Mouse (Mus musculus) midbrain, postnatal 0 days (tissue): Measurements from ENCODE around the gene Cntrob. TPM values are rescaled to one million over a fixed set of nuclear protein-coding genes. Genes with fewer than 3 reads are reported as not detected.
"Not testable (repeated sequence)": the region's sequence is repeated elsewhere in the genome, so short reads cannot be mapped to it uniquely, and the experiment has no call there.

ENCODE experiments used
- ATAC-seq: fragments of 200-750 bp; cut with Nextera tagmentation; 2 replicates; pipeline ENCODE4 v1.8.0; 2017; ENCODE audit warnings: moderate number of reproducible peaks, mild to moderate bottlenecking, moderate TSS enrichment, moderate library complexity; ENCODE audit not compliant: low FRiP score
- DNase-seq: peaks from one replicate; pipeline ENCODE4 v3.0.0-alpha.2; 2015; ENCODE audit warnings: low spot score
- H3K27ac ChIP-seq: fragments of 300-500 bp; sonication (generic); 2 replicates; pipeline ENCODE4 v1.5.1; 2014; ENCODE audit warnings: low read depth, mild to moderate bottlenecking, low read length, mixed read lengths
- H3K27me3 ChIP-seq: fragments of 300-500 bp; sonication (generic); 2 replicates; pipeline ENCODE4 v1.6.1; 2014; ENCODE audit warnings: low read length, control low read depth, mixed read lengths; ENCODE audit not compliant: insufficient read depth
- H3K36me3 ChIP-seq: fragments of 300-500 bp; sonication (generic); 2 replicates; pipeline ENCODE4 v1.6.1; 2014; ENCODE audit warnings: low read length, control low read depth, mixed read lengths; ENCODE audit not compliant: insufficient read depth
- H3K4me1 ChIP-seq: fragments of 300-500 bp; sonication (generic); 2 replicates; pipeline ENCODE4 v1.6.1; 2014; ENCODE audit warnings: mild to moderate bottlenecking, control low read depth, antibody characterized with exemption, low read length, mixed read lengths; ENCODE audit not compliant: insufficient read depth
- H3K4me2 ChIP-seq: fragments of 300-500 bp; sonication (generic); 2 replicates; pipeline ENCODE4 v1.6.1; 2014; ENCODE audit warnings: low read depth, mild to moderate bottlenecking, low read length, mixed read lengths; ENCODE audit not compliant: poor library complexity, severe bottlenecking
- H3K4me3 ChIP-seq: fragments of 300-500 bp; sonication (generic); 2 replicates; pipeline ENCODE4 v1.5.1; 2014; ENCODE audit warnings: low read depth, mild to moderate bottlenecking, low read length, moderate library complexity
- H3K9ac ChIP-seq: fragments of 300-500 bp; sonication (generic); replicated peaks from 2 replicates; pipeline ENCODE4 v1.6.1; 2014; ENCODE audit warnings: mild to moderate bottlenecking, low read length, moderate library complexity, mixed read lengths; ENCODE audit not compliant: poor library complexity, severe bottlenecking
- H3K9me3 ChIP-seq: fragments of 300-500 bp; sonication (generic); 2 replicates; pipeline ENCODE4 v1.6.1; 2016; ENCODE audit warnings: low read length, control low read depth
- CTCF ChIP-seq: IDR thresholded peaks from 2 replicates; pipeline ENCODE4 v1.5.1; 2016; ENCODE audit warnings: antibody characterized with exemption, mild to moderate bottlenecking
- WGBS: fragments of 180-500 bp; shearing (Covaris S2); extraction: QIAGEN DNeasy Blood & Tissue Kit; methylation state at CpG from one replicate; pipeline ENCODE4 v1.1.7; 2014; 5-methylcytosine and 5-hydroxymethylcytosine counted together
- polyA plus RNA-seq: library from polyadenylated mRNA; unstranded; fragments of >200 nt; fragmentation: Nextera tagmentation; extraction: Ambion mirVana; gene quantifications from 2 replicates; pipeline ENCODE4 v1.2.1, GENCODE M21; 2015
- total RNA-seq: library from RNA; depleted of rRNA; stranded (reverse); fragments of >200 nt; gene quantifications from 2 replicates; pipeline ENCODE4 v1.2.3, GENCODE M21; 2014

Cntrob gene
- total and polyA plus RNA-seq, 2 experiments from 2014 or later, result 13.6 to 16.2 TPM

GRCm38 (mm10) chr11:69322010-69322409 lies 1.6 kb downstream of the Cntrob start:
- peak; percentile 55 for DNase-seq
- peak overlapping the region; percentile 75; the same call in 1 of the 2 replicates for H3K9ac ChIP-seq
- peaks cover 19% of the 10 kb centered on the region; the same call in 1 of the 2 replicates for H3K4me1 ChIP-seq
- 53% methylated on average over 6 of the region's 6 CpGs for WGBS
- H3K4me3 ChIP-seq, result peak overlapping the region; percentile 60; the same call in 1 of the 2 replicates
- no peaks in the 10 kb centered on the region for H3K9me3 ChIP-seq
- ATAC-seq, result no peak
- no peak overlapping the region for H3K27ac ChIP-seq
- H3K36me3 ChIP-seq, result peaks cover 10% of the 10 kb centered on the region; the same call in 1 of the 2 replicates
- H3K27me3 ChIP-seq, result no peaks in the 10 kb centered on the region
- peak overlapping the region; percentile 84 for H3K4me2 ChIP-seq
- no peak for TF ChIP-seq CTCF

GRCm38 (mm10) chr11:69321580-69321979 lies 2.0 kb downstream of the Cntrob start:
- DNase-seq, result no peak
- Histone ChIP-seq H3K27ac (no peak overlapping the region), H3K36me3 (peaks cover 10% of the 10 kb centered on the region; the same call in 1 of the 2 replicates), H3K4me2 (peak overlapping the region; percentile 84; the same call in 1 of the 2 replicates), H3K27me3 (no peaks in the 10 kb centered on the region), H3K9me3 (no peaks in the 10 kb centered on the region), H3K4me1 (peaks cover 19% of the 10 kb centered on the region; the same call in 1 of the 2 replicates), H3K4me3 (no peak overlapping the region), H3K9ac (no peak overlapping the region)
- no peak for TF ChIP-seq CTCF
- ATAC-seq, result no peak
- 95% methylated on average over 6 of the region's 6 CpGs for WGBS

- WGBS, result 88% methylated on average over 3 of the region's 3 CpGs
Measured at GRCm38 (mm10) chr11:69318000-69318399, 5.6 kb downstream of the Cntrob start.

GRCm38 (mm10) chr11:69316361-69316760 lies 7.2 kb downstream of the Cntrob start:
- 99% methylated on average over 6 of the region's 6 CpGs for WGBS
- H3K4me2 ChIP-seq, result no peak overlapping the region
- no peak for TF ChIP-seq CTCF
- no peaks in the 10 kb centered on the region for H3K27me3 ChIP-seq
- no peak overlapping the region for H3K27ac ChIP-seq
- no peak for ATAC-seq
- H3K4me3 ChIP-seq, result no peak overlapping the region
- H3K9me3 ChIP-seq, result no peaks in the 10 kb centered on the region
- no peak overlapping the region for H3K9ac ChIP-seq
- DNase-seq, result no peak
- peaks cover 18% of the 10 kb centered on the region for H3K36me3 ChIP-seq
- no peaks in the 10 kb centered on the region for H3K4me1 ChIP-seq

More at GRCm38 (mm10) chr11:69318000-69318399, 5.6 kb downstream of the Cntrob start:
- not testable (repeated sequence) for H3K27me3 ChIP-seq, H3K9ac ChIP-seq, H3K9me3 ChIP-seq, H3K4me3 ChIP-seq, H3K4me2 ChIP-seq, H3K27ac ChIP-seq, ATAC-seq, DNase-seq
- Histone ChIP-seq H3K4me1 (peaks cover 15% of the 10 kb centered on the region; the same call in 1 of the 2 replicates), H3K36me3 (peaks cover 14% of the 10 kb centered on the region)

- Histone ChIP-seq H3K4me1 (no peaks in the 10 kb centered on the region), H3K27me3 (no peaks in the 10 kb centered on the region), H3K4me3 (no peak overlapping the region), H3K36me3 (peaks cover 49% of the 10 kb centered on the region), H3K4me2 (no peak overlapping the region), H3K9me3 (no peaks in the 10 kb centered on the region), H3K9ac (no peak overlapping the region), H3K27ac (no peak overlapping the region)
- ATAC-seq (no peak), DNase-seq (peak; percentile 64)
- TF ChIP-seq CTCF, result no peak
- 74% methylated on average over 7 of the region's 7 CpGs for WGBS
Measured at GRCm38 (mm10) chr11:69311266-69311665, 12.3 kb downstream of the Cntrob start.

GRCm38 (mm10) chr11:69306039-69306438 lies 17.5 kb downstream of the Cntrob start:
- H3K4me2 ChIP-seq, result no peak overlapping the region
- no peak overlapping the region for H3K4me3 ChIP-seq
- WGBS, result 94% methylated on average over 2 of the region's 2 CpGs
- no peak overlapping the region for H3K9ac ChIP-seq
- peaks cover 65% of the 10 kb centered on the region for H3K36me3 ChIP-seq
- no peaks in the 10 kb centered on the region for H3K4me1 ChIP-seq
- no peaks in the 10 kb centered on the region for H3K27me3 ChIP-seq
- ATAC-seq (no peak), DNase-seq (no peak)
- H3K9me3 ChIP-seq, result no peaks in the 10 kb centered on the region
- no peak overlapping the region for H3K27ac ChIP-seq
- TF ChIP-seq CTCF, result no peak
